Mouse (Mus musculus) myocyte (in vitro differentiated cells): ENCODE data around the gene Abcf2.

ENCODE experiments used
- MYOD1 ChIP-seq, 3 experiments: IDR thresholded peaks; one replicate each; pipeline ENCODE4 v1.6.1; 2011; ENCODE audit warnings: control low read depth in 2 of 3, low read depth in 2 of 3, mild to moderate bottlenecking in 2 of 3, moderate library complexity in 1 of 3; ENCODE audit not compliant: insufficient read length in 2 of 3, control insufficient read depth in 1 of 3
- POLR2A ChIP-seq: IDR thresholded peaks from one replicate; pipeline ENCODE4 v1.6.1; 2011; ENCODE audit warnings: low read depth, mild to moderate bottlenecking, control low read depth, moderate library complexity; ENCODE audit not compliant: insufficient read length
- TCF12 ChIP-seq: IDR thresholded peaks from one replicate; pipeline ENCODE4 v1.6.1; 2011; ENCODE audit warnings: mild to moderate bottlenecking, control low read depth; ENCODE audit not compliant: poor library complexity, insufficient read depth, severe bottlenecking

DNA sequence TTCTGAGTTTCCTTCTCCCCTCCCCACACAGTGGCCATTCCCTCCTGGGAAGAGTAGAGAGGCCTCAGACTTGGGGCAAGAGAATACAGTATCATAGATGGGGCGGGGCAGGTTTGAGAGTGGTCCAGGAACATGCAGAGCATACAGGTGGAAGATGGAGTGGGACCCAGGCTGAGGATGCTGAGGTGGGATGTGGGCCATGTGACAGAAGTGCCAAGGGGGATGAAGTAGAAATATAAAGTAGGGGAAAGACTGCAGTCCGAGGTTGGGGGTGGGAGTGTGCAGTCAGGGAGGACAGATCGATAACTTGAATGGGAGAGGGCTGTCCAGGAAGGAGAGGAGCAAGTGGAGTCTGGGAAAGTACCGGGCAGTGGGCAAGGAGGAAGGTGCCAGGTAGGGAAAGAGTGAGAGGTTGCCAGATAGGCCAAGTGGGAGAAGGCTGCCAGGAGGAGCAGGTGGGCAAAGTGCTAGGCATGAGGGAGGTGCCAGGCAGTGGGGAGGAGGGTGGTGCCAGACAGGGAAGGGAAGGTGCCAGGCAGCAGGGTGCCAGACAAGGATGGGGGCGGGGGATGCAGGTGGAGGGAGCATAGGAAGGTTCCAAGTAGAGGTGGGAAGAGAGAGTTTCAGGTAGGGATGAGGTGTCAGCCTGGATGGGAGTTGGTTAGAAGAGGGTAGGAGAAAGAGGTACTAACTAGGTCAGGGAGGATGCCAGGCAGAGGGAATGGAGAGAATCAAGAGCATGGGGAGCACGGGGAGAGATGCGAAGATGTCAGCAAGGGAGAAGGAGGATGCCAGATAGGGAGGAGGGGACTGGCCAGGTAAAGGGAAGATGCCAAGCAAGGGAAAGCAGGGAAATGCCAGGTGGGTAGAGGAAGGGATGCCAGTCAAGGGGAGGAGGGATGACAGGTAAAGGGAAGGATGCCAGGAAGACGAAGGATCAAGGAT is 46.0 kb upstream of the Abcf2 start:
- TF ChIP-seq POLR2A (no peak), MYOD1 (IDR thresholded peaks at IDR 0.05; ENCODE audit: control insufficient read depth in 1 of 3, insufficient read length in 2 of 3, low read depth in 2 of 3) (no peak), TCF12 (no peak)
